Mouse (Mus musculus) cerebellum, postnatal 14 days (tissue): ENCODE data around the gene Rtf2.
A peak's percentile ranks its signal among the peaks of the same experiment; 100 is the strongest.

Source experiments
- DNase-seq, 2 experiments: peaks; one replicate each; pipeline ENCODE4 v3.0.0; 2021; ENCODE audit warnings: mixed read lengths in 2 of 2

Gene Rtf2

DNA sequence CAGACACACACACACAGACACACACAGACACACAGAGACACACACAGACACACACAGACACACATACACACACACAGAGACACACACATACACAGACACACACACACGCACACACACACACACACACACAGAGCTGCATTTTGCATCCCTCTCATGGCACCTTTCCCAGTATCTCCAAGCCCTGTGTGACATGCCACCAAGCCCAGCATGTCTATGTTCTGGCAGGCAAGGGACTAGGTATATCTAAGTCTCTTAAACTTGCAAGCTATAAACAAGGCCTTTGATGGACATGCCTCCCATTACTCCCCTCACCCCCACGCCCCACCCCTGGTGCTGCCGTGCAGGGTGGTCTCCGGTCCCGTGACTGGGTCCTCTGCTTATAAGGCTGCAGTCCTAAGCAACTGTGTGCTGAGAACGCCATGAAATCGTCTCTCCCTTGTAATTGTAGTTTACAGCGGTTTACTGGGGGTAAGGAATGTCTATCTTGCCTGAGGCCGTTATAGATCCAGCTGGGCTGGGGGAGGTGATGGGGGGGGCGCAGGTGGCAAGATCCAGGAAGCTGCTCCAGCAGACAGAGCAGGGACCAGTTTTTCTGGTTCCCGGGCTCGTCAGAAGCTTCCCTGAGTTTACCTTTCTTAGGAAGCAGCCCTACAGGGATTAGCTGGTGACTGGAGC, 44.5 kb downstream of the Rtf2 start:
- peak in 1 of 2 experiments; percentile 34 for DNase-seq

DNA sequence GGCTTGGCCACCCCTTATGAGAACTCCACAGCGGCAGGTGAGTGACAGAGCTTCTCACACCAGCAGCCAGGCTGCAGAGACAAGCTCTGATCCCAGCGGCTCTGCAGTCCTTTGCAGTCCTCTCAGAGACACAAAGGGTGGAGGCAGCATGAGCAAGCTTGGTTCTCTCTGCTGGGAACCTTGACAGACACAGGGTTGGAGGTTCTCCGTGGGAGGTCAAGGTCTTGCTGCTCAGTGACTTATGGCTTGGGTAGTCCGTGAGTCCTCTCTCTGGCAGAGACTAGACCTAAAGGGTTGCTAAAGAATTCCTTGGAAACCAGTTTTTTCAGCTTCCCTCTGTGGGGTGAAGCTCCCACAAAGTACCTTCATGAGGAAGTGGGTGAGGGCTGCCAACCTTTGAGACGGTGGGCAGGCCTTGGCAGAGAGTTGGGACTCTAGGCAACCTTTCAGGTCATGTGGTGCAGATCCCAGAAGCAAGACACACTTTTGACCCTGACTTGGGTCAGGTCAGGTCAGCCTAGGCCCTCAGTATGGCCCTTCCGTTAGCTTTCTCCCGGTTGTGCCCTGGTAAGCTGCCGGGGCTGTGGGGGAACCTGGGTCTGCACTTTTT, 56.5 kb downstream of the Rtf2 start:
- no peak for DNase-seq

DNA sequence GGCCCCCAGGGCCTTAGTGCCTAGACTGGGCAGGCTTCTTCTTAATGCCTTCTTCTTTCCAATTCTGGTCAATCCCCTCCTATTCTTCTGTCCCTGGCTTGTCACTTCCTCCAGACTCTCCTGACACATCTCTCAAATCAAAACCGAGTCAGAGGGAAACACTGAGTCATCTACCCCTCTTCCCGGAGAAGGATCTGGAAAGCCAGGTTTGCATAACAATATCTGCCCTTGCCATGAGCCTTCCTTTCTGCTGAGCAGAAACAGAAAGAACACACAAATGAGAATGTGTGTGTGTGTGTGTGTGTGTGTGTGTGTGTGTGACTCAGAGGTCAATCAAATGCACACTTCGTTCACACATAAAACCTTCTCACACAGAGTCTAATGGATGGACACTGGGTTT, 58.5 kb downstream of the Rtf2 start:
- no peak for DNase-seq

DNA sequence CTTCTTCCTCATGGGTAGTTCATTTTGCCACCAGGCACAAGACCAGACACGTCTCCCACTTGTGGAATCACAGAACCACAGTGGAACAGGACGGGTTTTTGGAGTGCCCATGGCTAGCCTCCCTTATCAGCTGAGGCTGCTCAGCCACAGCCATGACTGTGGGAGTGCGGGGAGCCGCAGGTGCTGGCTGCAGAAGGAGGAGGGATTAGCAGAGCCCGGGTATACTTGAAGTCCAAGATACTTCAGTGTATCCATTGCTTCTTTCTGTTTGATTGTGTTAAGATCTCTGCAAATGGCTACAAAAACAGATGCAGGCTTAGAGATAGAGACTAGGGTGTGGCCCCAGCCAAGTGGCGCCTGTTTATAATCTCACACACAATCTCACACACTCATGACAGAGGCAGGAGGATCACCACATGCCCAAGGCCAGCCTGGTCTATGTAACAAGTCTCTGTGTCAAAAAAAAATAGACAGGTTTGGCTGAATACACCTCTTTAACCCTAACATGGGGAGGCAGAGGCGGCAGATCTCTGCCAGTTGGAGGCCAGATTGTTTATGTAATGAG, 60.5 kb downstream of the Rtf2 start:
- DNase-seq: no peak

DNA sequence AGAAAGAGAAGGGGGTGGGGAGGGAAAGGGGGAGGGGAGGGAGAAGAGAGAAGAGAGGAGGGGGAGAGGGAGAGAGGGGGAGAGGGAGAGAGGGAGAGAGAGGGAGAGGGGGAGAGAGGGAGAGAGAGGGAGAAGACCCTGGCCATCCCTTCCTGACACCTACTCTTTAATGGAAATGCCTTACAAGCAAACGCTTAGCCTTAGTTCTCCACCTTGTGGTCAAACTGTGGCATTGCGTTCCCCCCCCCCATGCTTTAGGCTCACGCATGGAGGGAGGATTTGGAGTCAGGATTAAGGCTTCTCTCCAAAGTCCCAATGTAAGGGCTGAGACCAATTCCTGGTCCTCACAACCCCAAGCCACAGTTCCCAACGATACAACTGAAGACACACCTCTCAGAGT, 61.0 kb downstream of the Rtf2 start:
- peak; percentile 46 to 66 for DNase-seq

DNA sequence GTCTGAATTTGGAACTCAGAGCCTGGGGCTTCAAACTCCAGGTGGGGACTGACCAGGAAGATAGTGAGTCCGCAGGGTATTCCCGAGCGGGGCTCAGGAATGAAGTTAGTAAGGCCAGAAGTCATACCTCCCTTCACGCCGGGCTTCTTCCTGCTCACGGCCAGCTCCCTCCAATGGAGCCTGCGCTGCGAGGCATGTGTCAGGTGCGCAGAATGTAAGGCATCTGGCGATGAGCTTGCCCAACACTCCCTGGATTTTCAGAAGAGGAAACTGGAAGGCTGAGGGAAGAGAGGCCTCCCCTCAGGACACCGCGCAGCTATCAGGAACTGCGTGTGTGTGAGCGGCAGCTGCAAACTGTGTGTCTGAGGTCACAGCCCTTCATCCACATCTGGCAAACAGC, 61.8 kb downstream of the Rtf2 start:
- DNase-seq: no peak

DNA sequence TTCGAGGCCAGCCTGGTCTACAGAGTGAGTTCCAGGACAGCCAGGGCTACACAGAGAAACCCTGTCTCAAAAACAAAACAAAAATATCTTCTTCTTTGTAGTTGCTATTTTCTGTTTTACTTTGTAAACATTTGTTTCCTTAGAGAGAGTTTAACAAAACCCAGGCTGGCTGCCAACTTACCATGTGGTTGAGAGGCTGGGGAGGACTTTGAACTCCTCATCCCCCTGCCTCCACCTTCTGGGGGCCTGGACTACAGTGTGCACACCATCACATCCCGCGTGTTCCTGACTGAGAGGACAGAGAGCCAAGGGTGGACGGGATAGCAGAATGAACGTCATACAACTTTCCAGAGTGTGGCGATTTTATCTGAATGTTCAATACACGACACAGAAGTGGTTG, 65.8 kb downstream of the Rtf2 start:
- no peak for DNase-seq

DNA sequence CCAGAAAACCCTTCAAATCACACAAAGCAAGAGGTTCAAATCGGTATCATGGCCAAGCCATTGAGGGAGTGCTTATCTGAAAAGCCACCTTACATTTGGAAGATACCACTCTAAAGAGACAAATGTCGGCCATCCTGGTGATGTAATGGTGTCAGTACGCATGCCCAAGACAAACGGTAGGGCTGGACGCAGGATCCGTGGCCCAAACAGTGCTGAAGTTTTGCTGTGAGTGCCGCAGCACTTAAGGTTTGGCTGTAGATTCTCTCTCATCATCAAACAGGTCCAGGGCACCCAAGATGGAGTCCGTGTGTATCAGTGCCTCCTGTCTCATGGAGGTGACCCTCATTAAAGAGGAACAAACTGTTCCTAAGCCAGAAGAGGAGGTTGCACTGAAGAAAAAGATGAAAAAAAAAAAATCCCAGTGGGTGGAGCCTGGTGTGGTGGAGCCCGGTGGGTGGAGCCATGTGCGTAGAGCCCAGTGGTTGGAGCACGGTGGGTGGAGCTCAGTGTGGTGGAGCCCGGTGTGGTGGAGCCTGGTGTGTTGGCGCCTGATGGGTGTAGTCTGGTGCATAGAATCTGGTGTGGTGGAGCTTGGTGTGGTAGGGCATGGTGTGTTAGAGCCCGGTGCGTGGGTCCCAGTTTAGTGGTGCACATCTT, 69.8 kb downstream of the Rtf2 start:
- DNase-seq: no peak

DNA sequence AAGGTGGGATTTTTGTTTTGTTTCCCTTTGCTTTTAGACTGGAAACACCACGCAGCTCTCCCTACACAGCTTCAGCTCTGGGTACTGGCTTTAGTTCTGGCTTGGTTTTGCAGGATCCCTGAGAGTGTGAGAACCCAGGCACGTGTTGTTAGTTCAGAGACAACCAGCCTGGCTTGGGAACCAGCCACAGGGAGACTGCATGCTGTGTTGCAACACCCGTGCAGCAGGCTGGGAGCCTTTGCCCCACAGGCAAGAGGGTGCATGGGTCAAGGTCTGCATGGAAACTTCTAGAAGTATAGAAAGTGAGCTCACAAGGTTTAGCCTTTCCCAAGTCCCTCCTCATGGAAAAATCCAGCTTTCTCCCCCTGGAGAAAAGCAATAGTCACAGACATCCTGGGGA, 70.5 kb downstream of the Rtf2 start:
- no peak for DNase-seq

DNA sequence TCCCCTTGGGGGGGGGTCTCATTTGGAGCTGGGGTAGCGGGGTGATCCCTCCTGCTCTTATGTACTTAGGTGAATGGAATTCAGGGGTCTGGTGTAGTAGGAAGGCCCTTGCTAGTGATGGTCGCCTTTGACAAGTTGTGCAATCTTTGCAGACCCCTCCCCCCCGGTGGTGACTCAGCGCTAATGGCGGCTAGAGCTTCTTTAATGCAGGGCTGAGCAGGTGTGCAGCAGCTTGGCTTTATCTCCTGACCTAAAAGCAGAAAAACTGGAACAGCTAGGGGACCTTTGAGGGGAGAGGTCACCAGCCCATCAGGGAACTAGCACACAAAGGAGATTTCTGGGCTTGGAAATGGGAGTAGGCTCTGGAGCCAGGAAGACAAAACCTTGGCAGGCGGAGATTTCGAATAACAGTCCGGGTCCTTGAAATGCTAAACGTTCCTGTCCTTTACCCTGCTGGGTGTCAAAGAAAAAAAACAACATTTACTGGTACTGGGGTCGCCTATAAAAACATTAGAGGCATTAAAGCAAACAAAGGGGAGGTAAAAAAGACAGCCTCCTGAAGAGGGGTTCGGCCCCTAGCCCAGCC, 76.1 kb downstream of the Rtf2 start:
- no peak for DNase-seq
